Mouse (Mus musculus): ENCODE data around the gene Wdr74. TPM values are rescaled to one million over a fixed set of nuclear protein-coding genes. Genes with fewer than 3 reads are reported as not detected.

Gene Wdr74
- polyA plus RNA-seq, 1 experiment from 2014 or later, result 40.0 TPM

DNA sequence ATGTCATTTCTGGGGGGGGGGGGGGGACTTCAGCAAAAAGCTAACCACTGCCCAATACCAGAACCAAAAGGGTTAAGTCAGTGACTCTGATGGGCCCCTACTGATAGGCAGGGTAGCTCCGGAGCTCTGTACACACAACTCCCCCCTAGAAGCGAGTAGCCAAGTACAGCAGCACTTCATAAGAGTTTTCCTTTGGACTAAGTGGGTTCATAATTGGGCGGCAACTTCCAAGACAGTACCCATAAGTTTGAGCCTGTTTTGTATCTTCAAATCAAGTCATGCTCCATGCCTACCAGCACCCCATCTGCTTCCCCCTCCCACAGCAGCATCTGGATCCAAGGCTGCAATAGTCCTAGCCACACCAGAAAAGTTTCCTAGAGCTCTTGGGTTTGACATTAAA, 20.0 kb downstream of the Wdr74 start:
- no peak for ATAC-seq (ENCODE audit: low read depth)
- H3K36me3 ChIP-seq (ENCODE audit: control insufficient read depth, insufficient read depth), result peaks cover 39% of the 10 kb centered on the region

DNA sequence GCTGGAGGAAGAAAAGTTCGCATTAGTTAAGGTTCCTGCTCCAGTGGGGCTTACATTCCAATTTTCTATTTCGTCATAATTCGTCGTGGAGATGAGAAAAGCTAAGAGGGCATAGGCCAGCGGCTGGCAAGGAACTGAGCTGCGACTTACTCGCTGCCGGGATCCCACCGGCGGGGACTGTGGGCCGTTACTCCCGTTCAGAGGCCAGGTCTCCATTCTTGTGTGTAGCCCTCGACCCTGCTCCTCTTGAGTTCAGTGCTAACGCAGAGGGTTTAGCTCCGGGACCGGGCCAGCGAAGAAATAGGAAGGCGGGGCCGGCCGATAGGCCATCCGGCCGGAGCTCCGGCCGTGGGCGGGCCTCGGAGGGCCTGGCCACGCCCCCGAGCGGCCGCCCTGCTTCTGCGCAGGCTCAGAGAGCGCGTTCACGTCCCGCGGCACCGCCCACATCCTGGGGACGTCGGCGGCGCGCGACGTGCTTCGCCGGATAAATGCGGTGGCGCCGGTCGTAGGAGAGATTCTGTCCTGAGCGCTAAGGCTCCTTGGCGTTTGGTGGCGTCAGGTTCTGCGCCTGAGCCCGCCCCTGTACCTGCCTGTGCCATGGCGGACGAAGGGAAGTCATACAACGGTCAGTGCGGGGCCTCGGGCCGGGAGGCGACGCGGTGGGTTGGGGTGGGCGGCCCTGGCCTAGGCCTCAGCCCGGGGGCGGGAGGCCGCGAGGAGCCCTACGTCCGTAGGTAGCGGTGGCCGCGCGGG, 21.2 kb downstream of the Wdr74 start, which contains the start of gene Nxf1:
TSS of gene Nxf1 (plus strand) at position 439 of the 753 bp plus-strand sequence.
- H3K9me3 ChIP-seq (replicated peaks; ENCODE audit: control insufficient read depth, low read length), result no peaks in the 10 kb centered on the region
- H3K9ac ChIP-seq (ENCODE audit: low read depth, low read length), result peak within 1 kb of the TSS; percentile 99
- under 1% methylated on average over 75 of the region's 75 CpGs for WGBS (ENCODE audit: insufficient replicate concordance)
- H3K4me3 ChIP-seq (ENCODE audit: low read depth, low read length), result peak within 1 kb of the TSS; percentile 98
- peak within 1 kb of the TSS; percentile 95 for H3K27ac ChIP-seq (ENCODE audit: low read length)
- peaks cover 25% of the 10 kb centered on the region for H3K4me1 ChIP-seq (ENCODE audit: control insufficient read depth, low read depth, low read length)
- peak within 1 kb of the TSS; percentile 80 for H3K4me2 ChIP-seq (ENCODE audit: low read depth, low read length)
- peak; percentile 95 for ATAC-seq (ENCODE audit: low read depth)
- peaks cover 29% of the 10 kb centered on the region for H3K36me3 ChIP-seq (ENCODE audit: control insufficient read depth, insufficient read depth)
- no peaks in the 10 kb centered on the region for H3K27me3 ChIP-seq (ENCODE audit: control insufficient read depth, insufficient read depth, low read depth, low read length)

More for the DNA sequence above, 20.0 kb downstream of the Wdr74 start:
- Histone ChIP-seq H3K4me1 (ENCODE audit: control insufficient read depth, low read depth, low read length) (peaks cover 25% of the 10 kb centered on the region), H3K27me3 (ENCODE audit: control insufficient read depth, insufficient read depth, low read depth, low read length) (no peaks in the 10 kb centered on the region), H3K9me3 (replicated peaks; ENCODE audit: control insufficient read depth, low read length) (no peaks in the 10 kb centered on the region), H3K9ac (ENCODE audit: low read depth, low read length) (peak overlapping the region; percentile 90), H3K27ac (ENCODE audit: low read length) (peak overlapping the region; percentile 95; the same call in 1 of the 2 replicates), H3K4me2 (ENCODE audit: low read depth, low read length) (peak overlapping the region; percentile 80), H3K4me3 (ENCODE audit: low read depth, low read length) (peak overlapping the region; percentile 98)
- WGBS (ENCODE audit: insufficient replicate concordance), result 30% methylated on average over 3 of the region's 3 CpGs

- Histone ChIP-seq H3K4me1 (ENCODE audit: control insufficient read depth, low read depth, low read length) (peaks cover 25% of the 10 kb centered on the region), H3K4me3 (ENCODE audit: low read depth, low read length) (peak overlapping the region; percentile 98), H3K4me2 (ENCODE audit: low read depth, low read length) (peak overlapping the region; percentile 71), H3K27ac (ENCODE audit: low read length) (peak overlapping the region; percentile 95), H3K9me3 (replicated peaks; ENCODE audit: control insufficient read depth, low read length) (no peaks in the 10 kb centered on the region), H3K9ac (ENCODE audit: low read depth, low read length) (peak overlapping the region; percentile 99), H3K27me3 (ENCODE audit: control insufficient read depth, insufficient read depth, low read depth, low read length) (no peaks in the 10 kb centered on the region), H3K36me3 (ENCODE audit: control insufficient read depth, insufficient read depth) (peaks cover 28% of the 10 kb centered on the region)
- ATAC-seq (ENCODE audit: low read depth), result no peak
- 3% methylated on average over 14 of the region's 14 CpGs for WGBS (ENCODE audit: insufficient replicate concordance)
Measured at GRCm38 (mm10) chr19:8757471-8757998, 21.9 kb downstream of the Wdr74 start.

GRCm38 (mm10) chr19:8758899-8759298, 23.3 kb downstream of the Wdr74 start:
- peak overlapping the region; percentile 52 for H3K9ac ChIP-seq (ENCODE audit: low read depth, low read length)
- H3K4me1 ChIP-seq (ENCODE audit: control insufficient read depth, low read depth, low read length), result peaks cover 25% of the 10 kb centered on the region
- WGBS (ENCODE audit: insufficient replicate concordance), result 29% methylated on average over 2 of the region's 2 CpGs
- no peaks in the 10 kb centered on the region for H3K9me3 ChIP-seq (replicated peaks; ENCODE audit: control insufficient read depth, low read length)
- peak overlapping the region; percentile 71 for H3K4me2 ChIP-seq (ENCODE audit: low read depth, low read length)
- no peaks in the 10 kb centered on the region for H3K27me3 ChIP-seq (ENCODE audit: control insufficient read depth, insufficient read depth, low read depth, low read length)
- H3K27ac ChIP-seq (ENCODE audit: low read length), result 0 out of 2 replicates have a peak overlapping the region, but pooled peaks have one; percentile 7
- peak overlapping the region; percentile 98 for H3K4me3 ChIP-seq (ENCODE audit: low read depth, low read length)
- H3K36me3 ChIP-seq (ENCODE audit: control insufficient read depth, insufficient read depth), result peaks cover 27% of the 10 kb centered on the region
- ATAC-seq (ENCODE audit: low read depth), result no peak

DNA sequence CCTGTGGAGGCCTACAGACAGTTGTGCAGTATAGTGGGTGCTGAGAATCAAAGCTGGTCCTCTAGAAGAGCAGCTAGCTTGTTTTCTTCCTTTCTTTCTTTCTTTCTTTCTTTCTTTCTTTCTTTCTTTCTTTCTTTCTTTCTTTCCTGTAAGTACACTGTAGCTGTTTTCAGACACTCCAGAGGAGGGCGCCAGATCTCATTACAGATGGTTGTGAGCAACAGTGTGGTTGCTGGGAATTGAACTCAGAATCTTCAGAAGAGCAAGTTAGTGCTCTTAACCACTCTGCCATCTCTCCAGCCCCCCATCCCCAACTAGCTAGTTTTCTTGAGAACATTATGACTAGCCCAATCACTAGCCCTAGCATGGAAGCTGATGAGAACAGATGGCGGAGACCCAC, 25.1 kb downstream of the Wdr74 start:
- Histone ChIP-seq H3K27me3 (ENCODE audit: control insufficient read depth, insufficient read depth, low read depth, low read length) (no peaks in the 10 kb centered on the region), H3K36me3 (ENCODE audit: control insufficient read depth, insufficient read depth) (peaks cover 33% of the 10 kb centered on the region), H3K4me3 (ENCODE audit: low read depth, low read length) (no peak overlapping the region), H3K27ac (ENCODE audit: low read length) (no peak overlapping the region), H3K9ac (ENCODE audit: low read depth, low read length) (no peak overlapping the region), H3K4me2 (ENCODE audit: low read depth, low read length) (no peak overlapping the region), H3K9me3 (replicated peaks; ENCODE audit: control insufficient read depth, low read length) (0 out of 2 replicates have a peak, but pooled peaks cover 3% of the 10 kb centered on the region), H3K4me1 (ENCODE audit: control insufficient read depth, low read depth, low read length) (peaks cover 18% of the 10 kb centered on the region)
- WGBS (ENCODE audit: insufficient replicate concordance), result 73% methylated on average over 2 of the region's 2 CpGs
- ATAC-seq (ENCODE audit: low read depth), result no peak

GRCm38 (mm10) chr19:8763276-8763675, 27.6 kb downstream of the Wdr74 start:
- no peak overlapping the region for H3K4me2 ChIP-seq (ENCODE audit: low read depth, low read length)
- H3K9ac ChIP-seq (ENCODE audit: low read depth, low read length), result no peak overlapping the region
- peaks cover 56% of the 10 kb centered on the region for H3K36me3 ChIP-seq (ENCODE audit: control insufficient read depth, insufficient read depth)
- H3K4me3 ChIP-seq (ENCODE audit: low read depth, low read length), result no peak overlapping the region
- 82% methylated on average over 4 of the region's 4 CpGs for WGBS (ENCODE audit: insufficient replicate concordance)
- H3K9me3 ChIP-seq (replicated peaks; ENCODE audit: control insufficient read depth, low read length), result 0 out of 2 replicates have a peak, but pooled peaks cover 3% of the 10 kb centered on the region
- no peak for ATAC-seq (ENCODE audit: low read depth)
- no peaks in the 10 kb centered on the region for H3K27me3 ChIP-seq (ENCODE audit: control insufficient read depth, insufficient read depth, low read depth, low read length)
- H3K4me1 ChIP-seq (ENCODE audit: control insufficient read depth, low read depth, low read length), result peaks cover 8% of the 10 kb centered on the region
- H3K27ac ChIP-seq (ENCODE audit: low read length), result no peak overlapping the region

- no peak overlapping the region for H3K27ac ChIP-seq (ENCODE audit: low read length)
- no peaks in the 10 kb centered on the region for H3K27me3 ChIP-seq (ENCODE audit: control insufficient read depth, insufficient read depth, low read depth, low read length)
- no peak overlapping the region for H3K4me3 ChIP-seq (ENCODE audit: low read depth, low read length)
- H3K9ac ChIP-seq (ENCODE audit: low read depth, low read length), result no peak overlapping the region
- WGBS (ENCODE audit: insufficient replicate concordance), result 88% methylated on average over 9 of the region's 9 CpGs
- ATAC-seq (ENCODE audit: low read depth), result no peak
- peaks cover 74% of the 10 kb centered on the region for H3K36me3 ChIP-seq (ENCODE audit: control insufficient read depth, insufficient read depth)
- H3K9me3 ChIP-seq (replicated peaks; ENCODE audit: control insufficient read depth, low read length), result 0 out of 2 replicates have a peak, but pooled peaks cover 3% of the 10 kb centered on the region
- no peak overlapping the region for H3K4me2 ChIP-seq (ENCODE audit: low read depth, low read length)
- H3K4me1 ChIP-seq (ENCODE audit: control insufficient read depth, low read depth, low read length), result peaks cover 4% of the 10 kb centered on the region
Measured at GRCm38 (mm10) chr19:8765562-8765961, 29.9 kb downstream of the Wdr74 start.

GRCm38 (mm10) chr19:8770567-8771270, 35.1 kb downstream of the Wdr74 start, which contains the start of gene Tmem223:
Tmem223 (plus strand) TSS chr19:8770996.
- Histone ChIP-seq H3K4me2 (ENCODE audit: low read depth, low read length) (peak within 1 kb of the TSS; percentile 76), H3K9ac (ENCODE audit: low read depth, low read length) (peak within 1 kb of the TSS; percentile 90), H3K36me3 (ENCODE audit: control insufficient read depth, insufficient read depth) (peaks cover 43% of the 10 kb centered on the region), H3K27me3 (ENCODE audit: control insufficient read depth, insufficient read depth, low read depth, low read length) (no peaks in the 10 kb centered on the region), H3K4me1 (ENCODE audit: control insufficient read depth, low read depth, low read length) (peaks cover 32% of the 10 kb centered on the region), H3K9me3 (replicated peaks; ENCODE audit: control insufficient read depth, low read length) (no peaks in the 10 kb centered on the region), H3K27ac (ENCODE audit: low read length) (peak within 1 kb of the TSS; percentile 87), H3K4me3 (ENCODE audit: low read depth, low read length) (peak within 1 kb of the TSS; percentile 84)
- no peak for ATAC-seq (ENCODE audit: low read depth)
- WGBS (ENCODE audit: insufficient replicate concordance), result 14% methylated on average over 29 of the region's 29 CpGs

Data from liver, embryonic 16.5 days (tissue).